Comparison of ENCODE assay signal across 9 mouse cellular contexts in the genomic region with DNA sequence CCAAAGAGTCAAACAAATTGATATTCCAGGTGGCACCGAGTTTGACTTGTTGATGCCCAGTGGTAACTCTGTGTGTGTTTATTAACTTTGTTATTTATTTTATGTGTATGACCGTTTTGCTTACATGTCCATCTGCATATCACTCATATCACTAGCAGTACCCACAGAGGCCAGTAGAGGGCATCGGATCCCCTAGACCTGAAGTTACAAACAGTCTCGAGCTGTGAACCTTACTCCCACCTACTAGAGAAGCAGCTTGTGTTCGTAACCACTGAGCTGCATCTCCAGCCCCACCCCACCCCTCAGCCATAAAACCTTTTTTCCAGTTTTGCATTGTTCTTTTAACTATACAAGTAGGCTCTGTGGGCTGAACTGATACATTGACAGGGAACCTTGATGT.
DNase-seq lines count a peak whose midpoint lies in the region; ATAC-seq and TF ChIP-seq lines count a peak whose summit lies in the region.
"Had no signal": no experiment of that assay in that cellular context is flagged by ENCODE, and none has a peak within 500 bp of the region (broad histone marks: within the 10 kb centered on the region; RNA-seq: fewer than 3 reads in every experiment).

No protein-coding gene starts in this region.

- intact Hi-C loops in gastrocnemius, adult 2 months (cut with DNase I), result no loop called here

- no peaks in the 10 kb centered on the region for H3K27me3 ChIP-seq in midbrain, embryonic 11.5 days (ENCODE audit: control insufficient read depth, insufficient read depth, low read length)
- H3K27me3 ChIP-seq in midbrain, embryonic 16.5 days (ENCODE audit: control insufficient read depth, insufficient read depth, low read depth, low read length), result no peaks in the 10 kb centered on the region

- WGBS in midbrain, embryonic 11.5 days, result 46% methylated on average over 5 of the region's 5 CpGs
- 44% methylated on average over 5 of the region's 5 CpGs for WGBS in midbrain, embryonic 16.5 days

- H3K4me2 ChIP-seq in midbrain, embryonic 11.5 days, result no peak overlapping the region
- no peak overlapping the region for H3K4me2 ChIP-seq in midbrain, embryonic 16.5 days (ENCODE audit: low read length)

- no peaks in the 10 kb centered on the region for H3K4me1 ChIP-seq in midbrain, embryonic 11.5 days (ENCODE audit: control insufficient read depth, insufficient read depth, low read length)
- H3K4me1 ChIP-seq in midbrain, embryonic 16.5 days (ENCODE audit: control insufficient read depth, insufficient read depth, low read length), result no peaks in the 10 kb centered on the region

- no peak for ATAC-seq in midbrain, embryonic 11.5 days (ENCODE audit: low FRiP score)
- no peak for ATAC-seq in midbrain, embryonic 16.5 days

- no peak for DNase-seq in gastrocnemius, adult 2 months
- DNase-seq in gastrocnemius, postnatal 25 days, result no peak
- peak; percentile 86 for DNase-seq in midbrain, embryonic 11.5 days (ENCODE audit: low spot score, missing footprints)
- DNase-seq in embryo, embryonic 10.5 days (ENCODE audit: low spot score), result peak; percentile 51
- peak; percentile 47 for DNase-seq in thymus, postnatal 0 days (ENCODE audit: low spot score)
- no peak for DNase-seq in yolk sac, embryonic 10.5 days (ENCODE audit: low spot score)
- DNase-seq in adrenal gland, adult 8-10 months, result no peak
- DNase-seq: right cerebral cortex, postnatal 4 days had no signal

- H3K4me3 ChIP-seq in gastrocnemius, adult 2 months, result no peak overlapping the region
- H3K4me3 ChIP-seq in midbrain, embryonic 11.5 days (ENCODE audit: low read depth, low read length), result no peak overlapping the region
- H3K4me3 ChIP-seq in midbrain, embryonic 16.5 days (ENCODE audit: low read depth, low read length), result no peak overlapping the region

- no peak overlapping the region for H3K27ac ChIP-seq in gastrocnemius, adult 2 months
- no peak overlapping the region for H3K27ac ChIP-seq in midbrain, embryonic 11.5 days (ENCODE audit: low read depth, low read length)
- H3K27ac ChIP-seq in midbrain, embryonic 16.5 days (ENCODE audit: low read length), result no peak overlapping the region

- peaks cover 2% of the 10 kb centered on the region; the same call in 1 of the 2 replicates for H3K9me3 ChIP-seq in midbrain, embryonic 11.5 days (ENCODE audit: control insufficient read depth, low read length)
- peaks cover 3% of the 10 kb centered on the region; the same call in 1 of the 2 replicates for H3K9me3 ChIP-seq in midbrain, embryonic 16.5 days (replicated peaks; ENCODE audit: control insufficient read depth, low read length, poor library complexity, severe bottlenecking)

- no peak overlapping the region for H3K9ac ChIP-seq in midbrain, embryonic 11.5 days (ENCODE audit: low read length)
- H3K9ac ChIP-seq in midbrain, embryonic 16.5 days (ENCODE audit: low read depth, low read length), result no peak overlapping the region

- TF ChIP-seq CTCF in gastrocnemius, adult 2 months (IDR thresholded peaks at IDR 0.05), result peak; percentile 53

- H3K36me3 ChIP-seq in midbrain, embryonic 11.5 days (ENCODE audit: control insufficient read depth, insufficient read depth, low read length), result no peaks in the 10 kb centered on the region
- H3K36me3 ChIP-seq in midbrain, embryonic 16.5 days (ENCODE audit: control insufficient read depth, insufficient read depth, low read length), result no peaks in the 10 kb centered on the region

Comparison
In these comparisons a context has a peak if more than half of its experiments do, and no peak if none do; other contexts are left out.
1. DNase-seq: peak in midbrain, embryonic 11.5 days (single experiment), embryo, embryonic 10.5 days (single experiment) and thymus, postnatal 0 days (single experiment); none in gastrocnemius, adult 2 months (single experiment), gastrocnemius, postnatal 25 days (single experiment), yolk sac, embryonic 10.5 days (single experiment) and adrenal gland, adult 8-10 months (single experiment).